Mouse (Mus musculus): ENCODE results near the gene Prkrip1.

DNA sequence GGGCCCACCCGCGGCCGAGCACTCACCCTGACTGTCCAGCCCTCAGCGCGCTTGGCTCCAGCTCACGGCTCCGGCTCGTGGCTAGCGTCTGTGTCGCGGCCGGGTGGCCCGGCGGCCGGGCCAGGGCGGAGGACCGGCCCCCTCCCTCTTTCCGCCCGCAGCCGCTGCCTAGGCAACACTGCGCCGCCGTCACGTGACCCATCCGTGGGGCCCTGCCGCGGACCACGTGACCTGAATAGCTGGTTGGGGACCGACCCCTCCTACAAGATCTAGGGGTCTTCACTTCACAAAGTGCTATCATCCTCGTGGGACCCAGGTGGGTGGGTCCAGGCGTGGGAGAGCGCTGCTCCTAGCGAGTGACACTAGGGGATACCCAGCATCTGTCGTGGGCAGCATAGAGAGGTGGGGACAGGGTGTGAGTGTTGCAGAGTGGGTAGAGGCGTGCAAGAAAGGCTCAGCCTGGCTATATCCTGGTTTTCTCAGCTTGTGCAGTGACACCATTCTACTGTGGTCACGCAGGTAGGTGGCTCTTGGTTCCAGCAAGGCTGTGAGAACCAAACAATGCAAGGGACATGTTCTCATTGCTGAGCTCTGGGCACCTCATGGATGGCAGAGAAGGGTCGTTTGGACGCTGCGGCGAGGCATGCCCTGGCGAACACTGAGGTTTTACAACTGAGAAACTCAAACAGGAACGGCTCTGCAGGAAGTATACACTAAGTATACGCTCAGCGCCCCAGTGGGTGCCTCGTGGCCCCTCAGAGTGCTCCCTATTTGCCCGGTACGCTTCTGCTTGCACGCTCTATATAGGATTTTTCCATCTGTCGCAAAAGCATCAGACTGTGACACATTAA is 28.0 kb downstream of the Prkrip1 start, which contains the start of gene Orai2:
- TF ChIP-seq POLR2A (IDR thresholded peaks at IDR 0.05; ENCODE audit: insufficient read depth, low read length), result no peak
- TF ChIP-seq CTCF (IDR thresholded peaks at IDR 0.05; ENCODE audit: low read depth, low read length), result no peak
- TF ChIP-seq EP300 (IDR thresholded peaks at IDR 0.05; ENCODE audit: insufficient read depth, low read depth, low read length), result no peak

Data from ES-Bruce4 (cell line).